Mouse (Mus musculus) bone marrow macrophage, adult 2 months (primary cell): Measurements from ENCODE around the gene Shtn1.

Experiments
- CTCF ChIP-seq: IDR thresholded peaks from 2 replicates; pipeline ENCODE4 v1.5.1; 2012; ENCODE audit warnings: low read depth, mild to moderate bottlenecking, low read length, moderate library complexity
- POLR2A ChIP-seq: IDR thresholded peaks from 2 replicates; pipeline ENCODE4 v1.6.1; 2012; ENCODE audit warnings: mild to moderate bottlenecking, low read depth, low read length, borderline replicate concordance

DNA sequence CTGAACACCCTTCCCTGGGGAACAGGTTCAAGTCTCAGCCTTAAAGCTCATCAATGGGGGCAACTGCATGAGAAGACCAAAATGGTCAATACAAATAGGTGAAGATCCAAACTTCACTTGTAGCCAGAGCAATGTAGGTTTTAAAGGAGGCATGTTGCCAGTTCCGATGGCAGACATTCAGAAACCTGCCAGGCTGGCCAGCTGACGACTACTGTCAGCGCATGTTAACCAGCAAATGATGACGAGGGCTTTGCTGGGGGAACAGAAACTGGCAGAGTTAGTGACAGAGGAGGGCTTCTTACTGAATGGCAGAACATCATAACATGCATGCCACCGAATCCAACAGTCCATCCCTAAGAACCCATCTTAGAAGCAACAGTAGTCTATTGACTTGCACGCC, 2.9 kb downstream of the Shtn1 start:
- TF ChIP-seq POLR2A: no peak
- no peak for TF ChIP-seq CTCF
